Mouse (Mus musculus) limb, embryonic 14.5 days (tissue): ENCODE results near the gene Plcb3. TPM values are rescaled to one million over a fixed set of nuclear protein-coding genes. Genes with fewer than 3 reads are reported as not detected.

Experiments
- ATAC-seq: fragments of 200-750 bp; cut with Nextera tagmentation; 2 replicates; pipeline ENCODE4 v1.8.0; 2017; ENCODE audit warnings: low read depth, moderate number of reproducible peaks, moderate TSS enrichment; ENCODE audit not compliant: low FRiP score
- DNase-seq: peaks from one replicate; pipeline ENCODE4 v3.0.0-alpha.2; 2015; ENCODE audit warnings: low spot score
- H3K27ac ChIP-seq: fragments of 300-500 bp; sonication (generic); replicated peaks from 2 replicates; pipeline ENCODE4 v1.5.1; 2014; ENCODE audit warnings: low read depth, mild to moderate bottlenecking, low read length, moderate library complexity, mixed read lengths
- H3K27me3 ChIP-seq: fragments of 300-500 bp; sonication (generic); 2 replicates; pipeline ENCODE4 v1.6.1; 2014; ENCODE audit warnings: low read length, mixed read lengths; ENCODE audit not compliant: control insufficient read depth, insufficient read depth
- H3K36me3 ChIP-seq: fragments of 300-500 bp; sonication (generic); 2 replicates; pipeline ENCODE4 v1.6.1; 2014; ENCODE audit warnings: mild to moderate bottlenecking, low read length, moderate library complexity, mixed read lengths; ENCODE audit not compliant: control insufficient read depth, insufficient read depth
- H3K4me1 ChIP-seq: fragments of 300-500 bp; sonication (generic); 2 replicates; pipeline ENCODE4 v1.6.1; 2014; ENCODE audit warnings: antibody characterized with exemption, low read length, mixed read lengths; ENCODE audit not compliant: control insufficient read depth, insufficient read depth
- H3K4me2 ChIP-seq: fragments of 300-500 bp; sonication (generic); replicated peaks from 2 replicates; pipeline ENCODE4 v1.6.1; 2014; ENCODE audit warnings: low read depth, mild to moderate bottlenecking, low read length, moderate library complexity; ENCODE audit not compliant: severe bottlenecking
- H3K4me3 ChIP-seq: fragments of 300-500 bp; sonication (generic); replicated peaks from 2 replicates; pipeline ENCODE4 v1.5.1; 2014; ENCODE audit warnings: low read length
- H3K9ac ChIP-seq: fragments of 300-500 bp; sonication (generic); 2 replicates; pipeline ENCODE4 v1.6.1; 2014; ENCODE audit warnings: mild to moderate bottlenecking, low read depth, low read length, moderate library complexity; ENCODE audit not compliant: severe bottlenecking
- H3K9me3 ChIP-seq: fragments of 300-500 bp; sonication (generic); 2 replicates; pipeline ENCODE4 v1.6.1; 2016; ENCODE audit warnings: low read length; ENCODE audit not compliant: control insufficient read depth
- POLR2A ChIP-seq: fragments of 200-500 bp; IDR thresholded peaks from 2 replicates; pipeline ENCODE4 v1.8.0; 2012; ENCODE audit warnings: inconsistent platforms, mild to moderate bottlenecking, moderate library complexity, borderline replicate concordance; ENCODE audit not compliant: insufficient read depth, insufficient read length; ENCODE audit errors: extremely low read depth
- WGBS: fragments of 180-500 bp; shearing (Covaris S2); extraction: QIAGEN DNeasy Blood & Tissue Kit; methylation state at CpG from one replicate; pipeline ENCODE4 v1.1.7; 2014; 5-methylcytosine and 5-hydroxymethylcytosine counted together
- polyA plus RNA-seq, 2 experiments: library from polyadenylated mRNA; depleted of rRNA in 1 of 2; stranded (reverse) in 1 of 2; unstranded in 1 of 2; fragments of >200 nt; fragmentation: Nextera tagmentation in 1 of 2; extraction: Ambion mirVana in 1 of 2; gene quantifications; 2 replicates each; pipeline versions ENCODE4 v1.2.1 to v1.2.3; 2012 to 2014

Gene Plcb3
- polyA plus RNA-seq, 2 experiments = 36.6 to 80.6 TPM

GRCm38 (mm10) chr19:6909021-6909420, 67.2 kb downstream of the Plcb3 start:
- H3K4me2 ChIP-seq = peak overlapping the region; percentile 82
- peak overlapping the region; percentile 67 for H3K4me3 ChIP-seq
- DNase-seq (peak; percentile 31), ATAC-seq (no peak)
- no peak for TF ChIP-seq POLR2A
- WGBS = 7% methylated on average over 11 of the region's 11 CpGs
- peak overlapping the region; percentile 67 for H3K9ac ChIP-seq
- peak overlapping the region; percentile 99 for H3K27ac ChIP-seq
- no peaks in the 10 kb centered on the region for H3K27me3 ChIP-seq
- peaks cover 48% of the 10 kb centered on the region for H3K36me3 ChIP-seq
- H3K9me3 ChIP-seq = no peaks in the 10 kb centered on the region
- H3K4me1 ChIP-seq = peaks cover 12% of the 10 kb centered on the region

- Histone ChIP-seq H3K27ac (no peak overlapping the region), H3K9me3 (no peaks in the 10 kb centered on the region), H3K27me3 (no peaks in the 10 kb centered on the region), H3K4me1 (peaks cover 12% of the 10 kb centered on the region), H3K36me3 (peaks cover 43% of the 10 kb centered on the region), H3K4me3 (peak overlapping the region; percentile 67), H3K9ac (peak overlapping the region; percentile 2; the same call in 1 of the 2 replicates), H3K4me2 (peak overlapping the region; percentile 82)
- no peak for TF ChIP-seq POLR2A
- DNase-seq (no peak), ATAC-seq (no peak)
- 83% methylated on average over 7 of the region's 7 CpGs for WGBS
Observed at GRCm38 (mm10) chr19:6907811-6908540, 68.3 kb downstream of the Plcb3 start.

GRCm38 (mm10) chr19:6907094-6907493, 69.2 kb downstream of the Plcb3 start:
- no peak for ATAC-seq
- no peak overlapping the region for H3K27ac ChIP-seq
- WGBS = 95% methylated on average over 8 of the region's 8 CpGs
- H3K27me3 ChIP-seq = no peaks in the 10 kb centered on the region
- H3K36me3 ChIP-seq = peaks cover 34% of the 10 kb centered on the region
- H3K9ac ChIP-seq = no peak overlapping the region
- TF ChIP-seq POLR2A = no peak
- no peak overlapping the region for H3K4me2 ChIP-seq
- H3K4me3 ChIP-seq = no peak overlapping the region
- peaks cover 12% of the 10 kb centered on the region for H3K4me1 ChIP-seq
- no peak for DNase-seq
- no peaks in the 10 kb centered on the region for H3K9me3 ChIP-seq

DNA sequence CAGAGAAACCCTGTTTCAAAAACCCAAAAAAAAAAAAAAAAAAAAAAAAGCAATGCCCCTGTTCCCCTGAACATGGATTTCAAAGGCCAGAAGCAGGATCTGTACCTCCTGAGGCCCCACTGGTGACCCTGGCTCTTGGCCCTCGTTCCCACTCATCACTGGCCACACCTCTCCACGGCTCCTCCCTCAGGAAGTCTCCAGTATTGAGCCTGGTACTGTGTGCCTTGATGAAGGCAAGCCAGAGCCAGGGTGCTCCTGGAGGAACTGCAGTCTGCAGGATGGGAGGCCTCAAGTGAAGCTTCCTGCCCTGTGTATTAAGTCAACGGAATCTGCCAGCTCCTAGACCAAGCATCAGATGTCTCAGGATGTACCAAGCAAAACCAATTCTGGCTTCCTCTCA, 70.1 kb downstream of the Plcb3 start:
- ATAC-seq (no peak), DNase-seq (no peak)
- no peak overlapping the region for H3K4me3 ChIP-seq
- H3K36me3 ChIP-seq = peaks cover 25% of the 10 kb centered on the region
- H3K9me3 ChIP-seq = no peaks in the 10 kb centered on the region
- no peak for TF ChIP-seq POLR2A
- no peak overlapping the region for H3K27ac ChIP-seq
- no peak overlapping the region for H3K4me2 ChIP-seq
- H3K4me1 ChIP-seq = peaks cover 12% of the 10 kb centered on the region
- no peak overlapping the region for H3K9ac ChIP-seq
- 87% methylated on average over 3 of the region's 3 CpGs for whole genome bisulfite sequencing
- H3K27me3 ChIP-seq = no peaks in the 10 kb centered on the region

DNA sequence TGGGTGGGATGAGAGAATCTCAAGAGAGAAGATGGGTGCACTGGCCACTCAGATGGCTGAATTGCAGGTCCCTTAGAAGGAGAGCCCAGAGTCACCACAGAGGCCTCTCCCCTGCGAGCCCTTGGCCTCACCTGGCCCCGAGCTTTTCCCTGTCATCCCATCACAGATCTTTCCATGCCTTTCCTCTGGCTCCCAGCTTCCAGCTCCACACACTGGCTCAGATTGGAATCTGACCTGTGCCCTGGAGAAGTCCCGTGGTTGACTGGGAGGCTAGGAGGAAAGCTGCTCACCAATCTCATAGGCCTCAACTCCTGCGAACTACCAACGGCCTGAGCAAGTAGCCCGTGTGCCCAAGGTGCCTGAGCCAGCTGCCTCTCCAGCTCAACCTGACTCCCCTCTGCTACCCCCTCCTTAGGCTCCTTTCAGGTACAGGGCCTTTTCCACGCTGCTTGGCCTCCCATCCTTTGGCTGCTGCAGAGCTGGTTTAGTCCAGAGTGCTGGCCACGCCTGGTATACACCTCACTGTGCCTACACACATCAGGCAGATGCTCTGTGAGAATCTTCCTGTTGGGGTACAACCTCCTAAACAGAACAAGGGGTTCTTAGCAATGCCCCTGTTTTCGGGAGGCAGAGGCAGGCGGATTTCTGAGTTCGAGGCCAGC, 70.6 kb downstream of the Plcb3 start:
- DNase-seq = no peak
- H3K9ac ChIP-seq = no peak overlapping the region
- peaks cover 12% of the 10 kb centered on the region for H3K4me1 ChIP-seq
- H3K27ac ChIP-seq = no peak overlapping the region
- no peaks in the 10 kb centered on the region for H3K9me3 ChIP-seq
- 91% methylated on average over 11 of the region's 11 CpGs for WGBS
- H3K27me3 ChIP-seq = no peaks in the 10 kb centered on the region
- H3K36me3 ChIP-seq = peaks cover 22% of the 10 kb centered on the region; the same call in 1 of the 2 replicates
- H3K4me3 ChIP-seq = no peak overlapping the region
- no peak for ATAC-seq
- H3K4me2 ChIP-seq = no peak overlapping the region
- no peak for TF ChIP-seq POLR2A
